Comparison of ENCODE assay signal across 10 mouse cellular contexts in the genomic region with DNA sequence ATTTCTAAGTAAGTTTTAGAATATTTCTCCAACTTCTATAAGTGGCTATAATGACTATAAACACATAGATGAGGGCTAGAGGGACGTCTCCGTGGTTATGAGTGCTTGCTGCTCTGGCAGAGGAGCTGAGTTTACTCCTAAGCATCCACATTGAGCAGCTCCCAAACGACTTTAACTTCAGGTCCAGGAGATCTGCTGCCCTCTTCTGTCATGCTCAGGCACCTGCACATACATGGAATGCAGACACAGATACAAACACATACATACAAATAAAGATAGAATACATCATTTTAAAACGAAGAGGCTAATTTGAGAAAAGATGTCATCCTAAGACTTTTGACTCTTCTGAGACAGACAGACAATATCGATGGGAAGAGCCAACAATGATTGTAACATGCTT. TPM values are rescaled to one million over a fixed set of nuclear protein-coding genes. Genes with fewer than 3 reads are reported as not detected.
A peak's percentile ranks its signal among the peaks of the same experiment; 100 is the strongest.
DNase-seq lines count a peak whose midpoint lies in the region; ATAC-seq lines count a peak whose summit lies in the region.
"Had no signal": no experiment of that assay in that cellular context is flagged by ENCODE, and none has a peak within 500 bp of the region (broad histone marks: within the 10 kb centered on the region; RNA-seq: fewer than 3 reads in every experiment).

No protein-coding gene starts in this region.

- no peak overlapping the region for H3K4me3 ChIP-seq in embryonic facial prominence, embryonic 11.5 days (ENCODE audit: low read depth, low read length)
- H3K4me3 ChIP-seq: embryonic facial prominence, embryonic 15.5 days had no signal

- H3K36me3 ChIP-seq in embryonic facial prominence, embryonic 11.5 days (replicated peaks; ENCODE audit: control insufficient read depth, insufficient read depth, low read depth, low read length), result no peaks in the 10 kb centered on the region
- H3K36me3 ChIP-seq: embryonic facial prominence, embryonic 15.5 days had no signal

- peak; percentile 13 for DNase-seq in adrenal gland, postnatal 14 days
- no peak for DNase-seq in adrenal gland, adult 8-10 months
- peak; percentile 21 to 46 for DNase-seq in layer of hippocampus, postnatal 10 days (ENCODE audit: low spot score in 2 of 2)
- DNase-seq in layer of hippocampus, postnatal 36 days, result no peak
- DNase-seq in CD4-positive helper T cell, adult 2 months (ENCODE audit: low read depth, low spot score), result peak; percentile 2
- DNase-seq in embryonic facial prominence, embryonic 11.5 days (ENCODE audit: low spot score), result peak; percentile 30
- no peak for DNase-seq in testis, postnatal 10 days (ENCODE audit: low spot score)
- no peak for DNase-seq in layer of hippocampus, adult 11-12 months (ENCODE audit: low spot score)

- H3K27me3 ChIP-seq in embryonic facial prominence, embryonic 11.5 days (ENCODE audit: control insufficient read depth, insufficient read depth, low read length), result no peaks in the 10 kb centered on the region
- H3K27me3 ChIP-seq: embryonic facial prominence, embryonic 15.5 days had no signal

- ATAC-seq in embryonic facial prominence, embryonic 11.5 days (replicated peaks; ENCODE audit: insufficient number of reproducible peaks, low FRiP score, low TSS enrichment, low read depth), result no peak

- no peaks in the 10 kb centered on the region for H3K4me1 ChIP-seq in embryonic facial prominence, embryonic 11.5 days (ENCODE audit: control insufficient read depth, insufficient read depth, low read length)

- WGBS in embryonic facial prominence, embryonic 11.5 days, result 15% methylated on average over 5 of the region's 5 CpGs

- H3K9ac ChIP-seq in embryonic facial prominence, embryonic 11.5 days (replicated peaks; ENCODE audit: low read length), result no peak overlapping the region
- H3K9ac ChIP-seq: embryonic facial prominence, embryonic 15.5 days had no signal

- H3K9me3 ChIP-seq in embryonic facial prominence, embryonic 11.5 days (replicated peaks; ENCODE audit: control insufficient read depth, low read length), result no peaks in the 10 kb centered on the region
- H3K9me3 ChIP-seq: embryonic facial prominence, embryonic 15.5 days had no signal

- H3K27ac ChIP-seq in embryonic facial prominence, embryonic 11.5 days (replicated peaks; ENCODE audit: low read depth, low read length), result no peak overlapping the region
- H3K27ac ChIP-seq: embryonic facial prominence, embryonic 15.5 days had no signal

- H3K4me2 ChIP-seq in embryonic facial prominence, embryonic 11.5 days (ENCODE audit: low read depth, low read length), result no peak overlapping the region
- H3K4me2 ChIP-seq: embryonic facial prominence, embryonic 15.5 days had no signal

RNA-seq across cellular contexts. Expression of a gene that starts 3.5 kb away (rescaled TPM):
- 101 and 104 TPM in 2 replicates for total RNA-seq in adrenal gland, postnatal 14 days (2021)
- 10 to 100 TPM; 76.1 to 85.5 (median 81.6) TPM for total RNA-seq in adrenal gland, adult 8-10 months (2022)
- total RNA-seq in layer of hippocampus, postnatal 10 days (2021), result 100 to 1,000 TPM; 109 to 110 TPM
- total RNA-seq in layer of hippocampus, postnatal 36 days (2021), result 100 to 1,000 TPM; 104 TPM
- 49.0 and 52.0 TPM in 2 replicates for polyA plus RNA-seq in embryonic facial prominence, embryonic 11.5 days (2014; fragmentation: Nextera tagmentation; extraction: Ambion mirVana)

RNA-seq across cellular contexts. Expression of a gene that starts 31.0 kb away (rescaled TPM):
- total RNA-seq in adrenal gland, postnatal 14 days (2021), result 0.30 and 0.64 TPM in 2 replicates
- total RNA-seq in adrenal gland, adult 8-10 months (2022), result not detected
- 10 to 100 TPM; 10.3 to 14.1 TPM for total RNA-seq in layer of hippocampus, postnatal 10 days (2021)
- 10 to 100 TPM; 14.4 to 15.8 TPM for total RNA-seq in layer of hippocampus, postnatal 36 days (2021)
- not detected in 2 replicates for polyA plus RNA-seq in embryonic facial prominence, embryonic 11.5 days (2014; fragmentation: Nextera tagmentation; extraction: Ambion mirVana)
- total RNA-seq: heart, postnatal 14 days had no signal

Comparison
In these comparisons a context has a peak if more than half of its experiments do, and no peak if none do; other contexts are left out.
1. DNase-seq: peak in adrenal gland, postnatal 14 days (single experiment), layer of hippocampus, postnatal 10 days (2 of 2), CD4-positive helper T cell, adult 2 months (single experiment) and embryonic facial prominence, embryonic 11.5 days (single experiment); none in adrenal gland, adult 8-10 months (single experiment), layer of hippocampus, postnatal 36 days (0 of 2), testis, postnatal 10 days (single experiment) and layer of hippocampus, adult 11-12 months (single experiment).